Mouse (Mus musculus): ENCODE results near the gene Gramd1b. TPM values are rescaled to one million over a fixed set of nuclear protein-coding genes. Genes with fewer than 3 reads are reported as not detected.

Gene Gramd1b
- total and polyA plus RNA-seq, 2 experiments from 2014 or later, result 18.0 to 48.6 TPM

DNA sequence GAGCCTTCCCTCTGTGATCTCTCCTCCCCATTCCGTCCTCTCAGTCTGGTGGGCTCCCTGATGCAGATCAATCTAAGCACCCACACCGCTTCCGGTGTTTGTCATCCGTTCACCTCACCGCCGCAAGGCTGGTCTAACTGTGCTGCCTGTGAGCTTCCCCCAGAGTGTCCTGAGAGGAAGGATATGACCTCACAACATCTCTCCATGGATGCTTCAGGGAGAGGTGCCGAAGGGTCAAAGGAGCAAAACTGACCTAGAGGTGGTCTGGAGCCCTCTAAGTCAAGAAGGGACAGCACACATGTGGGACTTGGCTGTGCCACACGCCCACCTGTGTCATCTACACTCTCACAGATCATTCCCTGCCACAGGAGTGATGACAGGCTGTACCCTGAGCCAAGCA is 228.8 kb downstream of the Gramd1b start:
- no peaks in the 10 kb centered on the region for H3K4me1 ChIP-seq (ENCODE audit: insufficient read depth)
- H3K27ac ChIP-seq (ENCODE audit: low read depth, low read length), result no peak overlapping the region
- H3K9ac ChIP-seq, result no peak overlapping the region
- no peak overlapping the region for H3K4me3 ChIP-seq (ENCODE audit: low read depth, low read length)
- DNase-seq, result no peak
- 94% methylated on average over 8 of the region's 8 CpGs for WGBS
- H3K4me2 ChIP-seq (ENCODE audit: low read depth), result no peak overlapping the region
- no peaks in the 10 kb centered on the region for H3K9me3 ChIP-seq (ENCODE audit: low read length)
- peaks cover 100% of the 10 kb centered on the region for H3K36me3 ChIP-seq (ENCODE audit: insufficient read depth)
- no peak for TF ChIP-seq CTCF (IDR thresholded peaks at IDR 0.05; ENCODE audit: low read depth)
- ATAC-seq, result no peak
- no peaks in the 10 kb centered on the region for H3K27me3 ChIP-seq (ENCODE audit: insufficient read depth, low read length)

DNA sequence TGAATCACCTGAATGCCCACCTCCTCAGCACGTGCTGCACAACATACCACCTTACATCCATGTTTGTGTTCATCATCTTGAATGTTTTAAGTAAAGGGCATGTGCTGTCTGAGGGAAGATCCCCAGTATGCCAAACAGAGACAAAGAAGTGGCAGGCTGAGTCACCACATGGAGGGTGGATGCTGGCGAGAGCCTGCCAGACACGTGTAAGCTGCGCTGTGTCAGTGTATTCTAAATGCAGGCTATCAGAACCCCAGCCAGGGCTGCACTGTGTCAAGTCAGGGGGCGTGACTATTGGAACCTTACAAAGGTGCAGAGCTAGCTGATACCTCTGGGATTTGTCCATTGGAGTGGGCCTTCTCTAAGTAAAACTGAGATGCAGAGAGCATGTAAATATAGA is 229.7 kb downstream of the Gramd1b start:
- H3K27me3 ChIP-seq (ENCODE audit: insufficient read depth, low read length), result no peaks in the 10 kb centered on the region
- DNase-seq (no peak), ATAC-seq (peak; percentile 33)
- H3K4me1 ChIP-seq (ENCODE audit: insufficient read depth), result no peaks in the 10 kb centered on the region
- no peaks in the 10 kb centered on the region for H3K9me3 ChIP-seq (ENCODE audit: low read length)
- no peak overlapping the region for H3K9ac ChIP-seq
- H3K36me3 ChIP-seq (ENCODE audit: insufficient read depth), result peaks cover 100% of the 10 kb centered on the region
- no peak overlapping the region for H3K4me3 ChIP-seq (ENCODE audit: low read depth, low read length)
- 84% methylated on average over 5 of the region's 5 CpGs for WGBS
- no peak for TF ChIP-seq CTCF (IDR thresholded peaks at IDR 0.05; ENCODE audit: low read depth)
- H3K27ac ChIP-seq (ENCODE audit: low read depth, low read length), result no peak overlapping the region
- H3K4me2 ChIP-seq (ENCODE audit: low read depth), result no peak overlapping the region

DNA sequence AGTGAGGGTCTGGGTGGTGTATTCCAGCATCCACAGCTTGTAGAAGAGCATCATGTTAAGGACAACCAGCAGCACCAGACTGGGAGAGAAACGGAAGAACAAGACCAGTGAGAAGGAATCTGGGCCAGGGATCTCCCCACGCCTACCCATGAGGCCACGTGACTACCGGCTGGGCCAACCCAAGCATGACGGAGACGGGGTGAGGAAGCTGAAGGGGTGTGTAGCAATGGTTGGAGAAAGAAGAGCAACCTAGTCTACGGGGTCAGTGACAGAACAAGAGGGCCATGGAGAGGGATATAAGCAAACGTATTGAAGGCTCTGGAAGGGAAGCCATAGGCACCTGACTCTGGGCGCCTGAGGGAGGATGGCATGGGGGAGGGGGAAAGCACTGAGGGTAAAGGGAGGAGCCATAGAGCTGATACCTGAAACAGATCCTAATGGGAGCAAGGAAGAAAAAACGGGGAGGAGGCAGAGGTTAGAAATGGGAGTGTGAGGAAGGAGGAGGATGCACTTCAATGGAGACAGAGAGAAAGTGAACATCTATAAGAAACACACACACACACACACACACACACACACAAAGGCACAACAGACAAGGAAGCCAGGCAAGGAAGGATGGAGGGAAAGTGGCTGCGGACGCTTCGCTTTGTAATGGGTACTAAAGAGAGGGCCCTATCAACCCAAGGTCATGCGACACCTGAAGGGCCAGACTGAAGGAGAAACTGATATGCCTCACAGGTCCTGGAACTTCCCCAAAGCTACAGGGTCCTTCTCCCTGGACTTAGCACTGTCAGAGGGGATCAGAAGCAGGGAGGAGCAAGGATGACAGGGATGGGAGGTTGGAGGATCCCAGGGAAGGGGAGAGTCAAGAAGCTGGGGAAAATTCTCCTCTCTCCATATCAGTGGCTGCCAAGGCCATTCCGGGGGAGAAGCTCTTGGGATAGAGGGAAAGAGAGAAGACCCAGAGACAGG is 230.9 kb downstream of the Gramd1b start:
- H3K27me3 ChIP-seq (ENCODE audit: insufficient read depth, low read length), result no peaks in the 10 kb centered on the region
- H3K36me3 ChIP-seq (ENCODE audit: insufficient read depth), result peaks cover 96% of the 10 kb centered on the region
- no peak overlapping the region for H3K4me3 ChIP-seq (ENCODE audit: low read depth, low read length)
- H3K4me2 ChIP-seq (ENCODE audit: low read depth), result no peak overlapping the region
- no peaks in the 10 kb centered on the region for H3K9me3 ChIP-seq (ENCODE audit: low read length)
- WGBS, result 93% methylated on average over 15 of the region's 15 CpGs
- no peak for DNase-seq
- H3K4me1 ChIP-seq (ENCODE audit: insufficient read depth), result no peaks in the 10 kb centered on the region
- no peak overlapping the region for H3K27ac ChIP-seq (ENCODE audit: low read depth, low read length)
- no peak for ATAC-seq
- H3K9ac ChIP-seq, result no peak overlapping the region
- TF ChIP-seq CTCF (IDR thresholded peaks at IDR 0.05; ENCODE audit: low read depth), result no peak

DNA sequence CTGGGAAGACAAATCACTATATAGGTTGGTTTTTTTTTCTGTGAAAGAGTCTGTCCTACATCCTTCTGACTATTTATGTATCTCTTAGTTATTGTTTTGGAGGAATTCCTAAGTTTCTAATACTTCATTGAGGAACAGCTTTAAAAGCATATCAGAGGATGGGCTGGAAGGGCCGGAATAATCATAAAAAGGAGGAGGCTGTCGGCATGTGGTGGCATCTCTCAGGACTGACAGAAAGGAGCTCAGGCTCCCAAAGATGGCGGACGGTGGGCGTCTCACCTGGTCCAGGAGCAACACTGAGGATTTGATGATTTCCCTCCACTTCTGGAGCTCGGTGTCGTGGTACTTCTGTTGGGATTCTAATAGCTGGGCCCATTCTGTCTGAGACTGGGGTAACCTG is 231.9 kb downstream of the Gramd1b start:
- peaks cover 86% of the 10 kb centered on the region for H3K36me3 ChIP-seq (ENCODE audit: insufficient read depth)
- ATAC-seq (no peak), DNase-seq (no peak)
- H3K9me3 ChIP-seq (ENCODE audit: low read length), result no peaks in the 10 kb centered on the region
- no peak overlapping the region for H3K27ac ChIP-seq (ENCODE audit: low read depth, low read length)
- no peaks in the 10 kb centered on the region for H3K27me3 ChIP-seq (ENCODE audit: insufficient read depth, low read length)
- no peak overlapping the region for H3K9ac ChIP-seq
- WGBS, result 94% methylated on average over 7 of the region's 7 CpGs
- H3K4me3 ChIP-seq (ENCODE audit: low read depth, low read length), result no peak overlapping the region
- H3K4me1 ChIP-seq (ENCODE audit: insufficient read depth), result no peaks in the 10 kb centered on the region
- TF ChIP-seq CTCF (IDR thresholded peaks at IDR 0.05; ENCODE audit: low read depth), result no peak
- no peak overlapping the region for H3K4me2 ChIP-seq (ENCODE audit: low read depth)

DNA sequence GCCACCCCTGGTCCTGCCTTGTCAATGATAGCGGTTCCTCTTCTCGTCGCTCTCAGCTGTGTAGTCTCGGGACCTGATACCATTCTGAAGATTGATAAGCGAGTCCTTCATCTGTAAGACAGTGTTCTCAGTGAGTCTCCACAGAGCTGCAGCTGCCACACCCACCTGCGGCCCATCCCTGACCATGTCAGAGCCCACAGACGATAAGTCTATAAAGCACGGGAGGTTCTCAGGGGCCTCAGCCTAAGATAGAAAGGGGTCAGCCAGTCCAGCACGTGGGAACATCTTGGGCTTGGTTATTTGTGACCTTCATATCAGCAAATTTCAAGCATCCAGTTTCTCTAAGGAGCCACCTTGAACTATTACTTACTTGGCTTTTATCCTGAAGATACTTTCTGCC is 233.2 kb downstream of the Gramd1b start:
- H3K9ac ChIP-seq, result no peak overlapping the region
- H3K36me3 ChIP-seq (ENCODE audit: insufficient read depth), result peaks cover 86% of the 10 kb centered on the region
- H3K4me1 ChIP-seq (ENCODE audit: insufficient read depth), result no peaks in the 10 kb centered on the region
- no peak overlapping the region for H3K27ac ChIP-seq (ENCODE audit: low read depth, low read length)
- DNase-seq, result no peak
- ATAC-seq, result no peak
- H3K9me3 ChIP-seq (ENCODE audit: low read length), result no peaks in the 10 kb centered on the region
- no peaks in the 10 kb centered on the region for H3K27me3 ChIP-seq (ENCODE audit: insufficient read depth, low read length)
- TF ChIP-seq CTCF (IDR thresholded peaks at IDR 0.05; ENCODE audit: low read depth), result no peak
- H3K4me2 ChIP-seq (ENCODE audit: low read depth), result no peak overlapping the region
- WGBS, result 95% methylated on average over 9 of the region's 9 CpGs
- no peak overlapping the region for H3K4me3 ChIP-seq (ENCODE audit: low read depth, low read length)

DNA sequence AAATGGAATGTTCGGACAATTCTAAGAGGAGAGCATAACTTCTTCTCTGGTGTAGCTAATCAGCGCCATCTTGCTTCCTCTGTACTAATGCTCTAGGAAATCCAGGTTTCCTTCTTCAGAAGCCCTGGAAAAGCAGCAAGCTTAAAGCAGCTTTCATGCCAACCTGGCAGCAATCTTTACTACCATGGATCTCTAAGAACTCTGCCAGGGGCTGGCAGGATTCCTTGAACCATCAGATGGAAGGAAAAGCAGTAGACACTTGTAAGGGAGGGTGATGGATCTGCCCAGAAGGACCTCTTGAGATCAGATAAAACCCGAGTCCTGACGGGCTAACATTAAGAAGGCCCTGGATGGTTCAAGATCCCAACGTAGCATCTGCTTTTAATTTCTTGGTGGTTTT is 234.9 kb downstream of the Gramd1b start:
- peak; percentile 78 for DNase-seq
- TF ChIP-seq CTCF (IDR thresholded peaks at IDR 0.05; ENCODE audit: low read depth), result peak; percentile 45; the same call in 1 of the 2 replicates
- WGBS, result 82% methylated on average over 5 of the region's 5 CpGs
- Histone ChIP-seq H3K4me3 (ENCODE audit: low read depth, low read length) (no peak overlapping the region), H3K36me3 (ENCODE audit: insufficient read depth) (peaks cover 79% of the 10 kb centered on the region), H3K9me3 (ENCODE audit: low read length) (no peaks in the 10 kb centered on the region), H3K4me2 (ENCODE audit: low read depth) (no peak overlapping the region), H3K4me1 (ENCODE audit: insufficient read depth) (no peaks in the 10 kb centered on the region), H3K27me3 (ENCODE audit: insufficient read depth, low read length) (no peaks in the 10 kb centered on the region), H3K9ac (no peak overlapping the region), H3K27ac (ENCODE audit: low read depth, low read length) (no peak overlapping the region)
- ATAC-seq, result peak; percentile 42

DNA sequence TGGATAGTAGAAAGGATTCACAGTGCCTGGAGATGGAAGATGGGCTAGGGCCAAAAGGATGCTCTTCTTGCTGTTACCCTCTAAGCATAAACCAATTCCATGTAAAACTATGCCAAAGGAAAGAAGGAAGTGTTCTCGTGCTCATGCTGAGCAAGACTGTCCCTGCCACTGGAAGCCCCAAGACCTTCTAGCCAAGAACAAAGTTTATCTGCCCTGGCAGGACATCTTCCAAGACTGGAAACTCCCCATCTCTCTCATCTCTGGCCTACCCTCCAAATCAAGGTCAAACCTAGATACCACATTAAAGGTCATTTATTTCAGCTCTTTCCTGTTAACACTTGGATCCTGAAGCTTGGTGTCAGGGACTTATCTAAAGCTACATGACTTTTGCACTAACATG is 236.3 kb downstream of the Gramd1b start:
- Histone ChIP-seq H3K27ac (ENCODE audit: low read depth, low read length) (no peak overlapping the region), H3K27me3 (ENCODE audit: insufficient read depth, low read length) (no peaks in the 10 kb centered on the region), H3K4me1 (ENCODE audit: insufficient read depth) (no peaks in the 10 kb centered on the region), H3K9me3 (ENCODE audit: low read length) (no peaks in the 10 kb centered on the region), H3K4me3 (ENCODE audit: low read depth, low read length) (no peak overlapping the region), H3K36me3 (ENCODE audit: insufficient read depth) (peaks cover 72% of the 10 kb centered on the region), H3K9ac (no peak overlapping the region), H3K4me2 (ENCODE audit: low read depth) (no peak overlapping the region)
- TF ChIP-seq CTCF (IDR thresholded peaks at IDR 0.05; ENCODE audit: low read depth), result no peak
- ATAC-seq (peak; percentile 10; the same call in 1 of the 2 replicates), DNase-seq (no peak)
- WGBS, result 87% methylated on average over 1 of the region's 1 CpGs

Measured in forebrain, postnatal 0 days (tissue).